Mouse (Mus musculus) thymus, postnatal 25 days (tissue): ENCODE measurements around the gene Sarnp.

Experiments used
- DNase-seq: peaks from one replicate; pipeline ENCODE4 v3.0.0; 2022

Gene Sarnp

DNA sequence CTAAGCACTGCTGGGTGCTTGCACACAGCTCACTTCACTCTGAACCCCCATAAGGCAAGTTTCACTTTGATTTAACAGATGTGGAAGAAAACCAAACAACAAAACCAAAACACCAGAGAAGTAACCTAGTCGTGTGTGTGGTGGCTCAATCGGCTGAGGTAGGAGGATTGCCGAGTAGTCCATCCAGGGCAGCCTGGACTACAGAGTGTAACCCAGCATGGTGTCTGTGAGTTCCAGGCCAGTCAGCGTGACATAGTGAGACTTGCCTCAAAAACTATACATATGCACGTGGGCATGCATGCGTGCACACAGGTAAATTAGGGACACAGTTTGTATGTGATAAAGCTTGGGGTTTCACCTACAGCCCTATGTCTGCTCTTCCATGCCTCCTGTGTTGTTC, 100.3 kb downstream of the Sarnp start:
- DNase-seq, result no peak

GRCm38 (mm10) chr10:128918246-128918645, 101.1 kb downstream of the Sarnp start:
- no peak for DNase-seq

GRCm38 (mm10) chr10:128919203-128919631, 102.1 kb downstream of the Sarnp start:
- DNase-seq, result no peak

- DNase-seq, result no peak
Measured at GRCm38 (mm10) chr10:128919966-128920365, 102.8 kb downstream of the Sarnp start.

DNA sequence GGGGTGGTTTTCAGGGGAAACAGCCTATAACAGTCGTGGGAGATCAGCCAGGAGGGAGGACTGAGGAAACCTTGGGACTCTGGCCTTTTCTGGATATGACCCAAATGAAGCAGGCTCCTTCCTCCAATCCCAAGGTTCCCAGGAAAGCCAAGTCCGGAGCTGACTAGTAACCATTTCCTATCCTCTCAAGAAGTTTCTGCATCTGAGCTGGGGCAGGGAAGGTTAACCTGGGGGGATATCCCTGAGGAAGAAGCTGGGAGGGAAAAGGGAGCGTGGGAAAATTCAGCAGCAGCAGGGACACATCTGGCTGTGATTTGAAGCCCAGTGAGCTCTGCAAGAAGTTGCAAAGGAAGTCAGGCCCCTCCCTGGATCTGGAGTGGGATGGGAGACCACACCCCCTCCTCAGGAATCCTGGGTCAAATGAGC, 103.6 kb downstream of the Sarnp start:
- no peak for DNase-seq

- DNase-seq, result no peak
Measured at GRCm38 (mm10) chr10:128921251-128921650, 104.1 kb downstream of the Sarnp start.

GRCm38 (mm10) chr10:128921883-128922821, 105.0 kb downstream of the Sarnp start:
- DNase-seq, result no peak

- DNase-seq, result no peak
Measured at GRCm38 (mm10) chr10:128922822-128923012, 105.6 kb downstream of the Sarnp start, which contains the start of gene Rdh5. Rdh5 (minus strand) TSS chr10:128922888.

GRCm38 (mm10) chr10:128923013-128923691, 106.0 kb downstream of the Sarnp start:
- DNase-seq, result peak; percentile 95

DNA sequence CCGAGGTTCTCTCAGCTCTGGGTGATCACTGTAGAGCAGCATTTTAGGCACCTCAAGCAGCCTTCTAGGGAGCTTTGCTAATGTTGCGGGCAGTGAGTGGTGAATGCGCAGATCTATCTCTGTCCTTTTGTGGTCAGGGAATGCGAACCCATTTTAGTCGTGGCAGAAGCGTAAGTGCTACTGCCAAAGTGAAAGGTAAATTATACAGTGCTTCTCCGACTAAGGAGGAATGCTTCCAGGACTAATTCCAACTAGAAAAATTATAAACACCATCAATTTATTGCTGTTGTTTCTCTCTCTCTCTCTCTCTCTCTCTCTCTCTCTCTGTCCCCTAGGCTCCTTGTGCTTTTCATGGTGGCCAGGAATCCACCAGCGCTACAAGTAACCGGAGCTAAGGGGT, 106.8 kb downstream of the Sarnp start, which contains the start of gene Bloc1s1:
TSS of gene Bloc1s1 (minus strand) at position 101 of the 400 bp plus-strand sequence.
- no peak for DNase-seq
